ENCODE assay signal across 14 mouse cellular contexts in the genomic region with DNA sequence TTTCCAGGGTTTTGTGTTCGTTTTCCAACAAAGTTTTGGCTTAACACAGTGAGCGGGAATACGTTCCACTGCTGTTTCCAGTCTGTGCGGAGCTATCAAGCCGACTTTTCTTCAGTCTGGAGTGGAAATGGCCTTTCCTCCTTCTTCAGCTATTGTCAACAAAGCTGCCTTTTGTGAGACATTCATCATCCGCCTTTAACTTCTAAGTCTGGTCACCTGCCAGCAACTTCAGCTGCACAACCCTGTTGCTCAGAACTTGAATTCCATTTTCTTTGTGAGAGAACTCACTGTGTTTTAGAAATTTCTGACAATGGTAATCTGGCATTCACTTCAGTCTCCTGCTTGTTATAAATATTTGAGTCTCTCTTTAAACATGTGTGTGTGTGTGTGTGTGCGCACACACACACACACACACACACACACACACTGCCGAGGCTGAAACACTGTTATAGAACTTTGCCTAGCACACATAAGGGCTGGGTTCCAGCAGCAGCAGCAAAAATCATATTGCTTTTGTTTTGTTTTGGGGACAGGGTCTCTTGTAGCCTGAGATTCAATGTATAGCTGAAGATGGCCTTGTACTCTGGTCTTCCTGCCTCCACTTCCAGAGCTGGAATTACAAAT. TPM values are rescaled to one million over a fixed set of nuclear protein-coding genes. Genes with fewer than 3 reads are reported as not detected.
DNase-seq lines count a peak whose midpoint lies in the region; ATAC-seq and TF ChIP-seq lines count a peak whose summit lies in the region.
"Had no signal": no experiment of that assay in that cellular context is flagged by ENCODE, and none has a peak within 500 bp of the region (broad histone marks: within the 10 kb centered on the region; RNA-seq: fewer than 3 reads in every experiment).

No protein-coding gene starts in this region.

- DNase-seq in forebrain, postnatal 0 days, result peak; percentile 36
- DNase-seq in kidney, adult 2 months, result peak; percentile 3
- no peak for DNase-seq in kidney, adult 11 months
- DNase-seq in brain, embryonic 14.5 days (ENCODE audit: low read depth), result peak; percentile 66
- DNase-seq in lung, postnatal 14 days, result peak; percentile 61
- no peak for DNase-seq in thymus, postnatal 0 days (ENCODE audit: low spot score)
- DNase-seq in embryo, embryonic 10 days (ENCODE audit: low spot score), result no peak
- DNase-seq: cerebellum, adult 11-12 months; right cerebral cortex, adult 18-20 months had no signal

- no peak for TF ChIP-seq POLR2A in kidney, adult 2 months (IDR thresholded peaks at IDR 0.05; ENCODE audit: low read depth, low read length)
- TF ChIP-seq POLR2A in brain, embryonic 14.5 days (IDR thresholded peaks at IDR 0.05; ENCODE audit: borderline replicate concordance, extremely low read depth, insufficient read depth, insufficient read length, poor library complexity, severe bottlenecking), result no peak

- WGBS in forebrain, postnatal 0 days, result 39% methylated on average over 8 of the region's 8 CpGs
- 45% methylated on average over 8 of the region's 8 CpGs for WGBS in forebrain, embryonic 16.5 days
- WGBS in kidney, adult 2 months, result 53% methylated on average over 8 of the region's 8 CpGs

- no peaks in the 10 kb centered on the region for H3K4me1 ChIP-seq in forebrain, postnatal 0 days (ENCODE audit: insufficient read depth)
- H3K4me1 ChIP-seq in forebrain, embryonic 16.5 days (replicated peaks; ENCODE audit: control insufficient read depth, insufficient read depth, low read length), result 0 out of 2 replicates have a peak, but pooled peaks cover 4% of the 10 kb centered on the region
- H3K4me1 ChIP-seq in kidney, adult 2 months (ENCODE audit: control insufficient read depth, insufficient read depth, low read length), result no peaks in the 10 kb centered on the region; the same call in 1 of the 2 replicates

- no peaks in the 10 kb centered on the region for H3K27me3 ChIP-seq in forebrain, postnatal 0 days (ENCODE audit: insufficient read depth, low read length)
- H3K27me3 ChIP-seq in forebrain, embryonic 16.5 days (replicated peaks; ENCODE audit: control insufficient read depth, insufficient read depth, low read length), result no peaks in the 10 kb centered on the region
- H3K27me3 ChIP-seq in kidney, adult 2 months (replicated peaks; ENCODE audit: control insufficient read depth, insufficient read depth, low read length), result no peaks in the 10 kb centered on the region

- no peak overlapping the region for H3K4me3 ChIP-seq in forebrain, postnatal 0 days (ENCODE audit: low read depth, low read length)
- no peak overlapping the region for H3K4me3 ChIP-seq in forebrain, embryonic 16.5 days (replicated peaks; ENCODE audit: low read length)
- no peak overlapping the region for H3K4me3 ChIP-seq in kidney, adult 2 months (ENCODE audit: insufficient read depth, low read depth, low read length)

- no peak for TF ChIP-seq CTCF in forebrain, postnatal 0 days (IDR thresholded peaks at IDR 0.05; ENCODE audit: low read depth)
- no peak for TF ChIP-seq CTCF in kidney, adult 2 months (conservative IDR thresholded peaks at IDR 0.05; ENCODE audit: insufficient read depth, insufficient read length, low read depth, low read length)
- TF ChIP-seq CTCF in brain, embryonic 14.5 days (IDR thresholded peaks at IDR 0.05; ENCODE audit: borderline replicate concordance, extremely low read depth, insufficient read depth, insufficient read length), result no peak

- peak; percentile 65 for ATAC-seq in forebrain, postnatal 0 days
- ATAC-seq in forebrain, embryonic 16.5 days, result no peak
- ATAC-seq: CD4-positive, CD25-positive, alpha-beta regulatory T cell, adult 4 months; inflammation-experienced regulatory T-cells, adult 6 months had no signal

- H3K9me3 ChIP-seq in forebrain, postnatal 0 days (ENCODE audit: low read length), result no peaks in the 10 kb centered on the region
- H3K9me3 ChIP-seq in forebrain, embryonic 16.5 days (ENCODE audit: control insufficient read depth, low read length), result no peaks in the 10 kb centered on the region

- H3K4me2 ChIP-seq in forebrain, postnatal 0 days (ENCODE audit: low read depth), result no peak overlapping the region
- H3K4me2 ChIP-seq in forebrain, embryonic 16.5 days (ENCODE audit: low read length), result no peak overlapping the region

- no peak overlapping the region for H3K27ac ChIP-seq in forebrain, postnatal 0 days (ENCODE audit: low read depth, low read length)
- H3K27ac ChIP-seq in forebrain, embryonic 16.5 days (ENCODE audit: low read length), result no peak overlapping the region
- H3K27ac ChIP-seq in kidney, adult 2 months (ENCODE audit: insufficient read depth, low read depth, low read length), result no peak overlapping the region
- H3K27ac ChIP-seq: macrophage had no signal

- no peak overlapping the region for H3K9ac ChIP-seq in forebrain, postnatal 0 days
- no peak overlapping the region for H3K9ac ChIP-seq in forebrain, embryonic 16.5 days (replicated peaks; ENCODE audit: low read depth, low read length)

- no peaks in the 10 kb centered on the region for H3K36me3 ChIP-seq in forebrain, postnatal 0 days (ENCODE audit: insufficient read depth)
- no peaks in the 10 kb centered on the region for H3K36me3 ChIP-seq in forebrain, embryonic 16.5 days (ENCODE audit: control insufficient read depth, insufficient read depth)
- H3K36me3 ChIP-seq in kidney, adult 2 months (ENCODE audit: control insufficient read depth, insufficient read depth, low read length), result no peaks in the 10 kb centered on the region

RNA-seq across cellular contexts. Expression of a gene that starts 8.2 kb away (rescaled TPM):
- not detected in 2 replicates for total RNA-seq in forebrain, postnatal 0 days (2014; rRNA removed)
- polyA plus RNA-seq in forebrain, postnatal 0 days (2015; fragmentation: Nextera tagmentation; extraction: Ambion mirVana), result not detected in 2 replicates
- not detected in 2 replicates for polyA plus RNA-seq in forebrain, embryonic 16.5 days (2015; fragmentation: Nextera tagmentation; extraction: Ambion mirVana)
- polyA plus RNA-seq in kidney, adult 2 months (2012; rRNA removed), result 0.09 and 0.22 TPM in 2 replicates
- not detected in 2 replicates for polyA plus RNA-seq in brain, embryonic 14.5 days (2012; rRNA removed)
- polyA plus RNA-seq in thymus, postnatal 0 days (2015; fragmentation: Nextera tagmentation; extraction: Ambion mirVana), result not detected in 2 replicates
- total RNA-seq: left cerebral cortex, adult 8-10 months had no signal
- polyA plus RNA-seq: CD4-positive, CD25-positive, alpha-beta regulatory T cell, adult 4 months; inflammation-experienced regulatory T-cells, adult 6 months; macrophage had no signal

RNA-seq across cellular contexts. Expression of a gene that starts 26.7 kb away (rescaled TPM):
- 31.1 and 41.7 TPM in 2 replicates for total RNA-seq in forebrain, postnatal 0 days (2014; rRNA removed)
- polyA plus RNA-seq in forebrain, postnatal 0 days (2015; fragmentation: Nextera tagmentation; extraction: Ambion mirVana), result 9.0 and 11.5 TPM in 2 replicates
- polyA plus RNA-seq in forebrain, embryonic 16.5 days (2015; fragmentation: Nextera tagmentation; extraction: Ambion mirVana), result 21.6 and 28.8 TPM in 2 replicates
- polyA plus RNA-seq in kidney, adult 2 months (2012; rRNA removed), result 10.4 and 11.1 TPM in 2 replicates
- 31.7 and 34.8 TPM in 2 replicates for polyA plus RNA-seq in brain, embryonic 14.5 days (2012; rRNA removed)
- polyA plus RNA-seq in thymus, postnatal 0 days (2015; fragmentation: Nextera tagmentation; extraction: Ambion mirVana), result 27.0 and 32.2 TPM in 2 replicates

RNA-seq across cellular contexts. Expression of a gene that starts 53.5 kb away (rescaled TPM):
- total RNA-seq in forebrain, postnatal 0 days (2014; rRNA removed), result 19.1 and 23.2 TPM in 2 replicates
- 2.5 and 4.0 TPM in 2 replicates for polyA plus RNA-seq in forebrain, postnatal 0 days (2015; fragmentation: Nextera tagmentation; extraction: Ambion mirVana)
- 11.1 and 11.3 TPM in 2 replicates for polyA plus RNA-seq in forebrain, embryonic 16.5 days (2015; fragmentation: Nextera tagmentation; extraction: Ambion mirVana)
- 4.7 and 5.1 TPM in 2 replicates for polyA plus RNA-seq in kidney, adult 2 months (2012; rRNA removed)
- polyA plus RNA-seq in brain, embryonic 14.5 days (2012; rRNA removed), result 16.2 and 18.6 TPM in 2 replicates
- 4.7 and 5.3 TPM in 2 replicates for polyA plus RNA-seq in thymus, postnatal 0 days (2015; fragmentation: Nextera tagmentation; extraction: Ambion mirVana)

Comparison
In these comparisons a context has a peak if more than half of its experiments do, and no peak if none do; other contexts are left out.
1. DNase-seq: peak in forebrain, postnatal 0 days (single experiment), kidney, adult 2 months (single experiment), brain, embryonic 14.5 days (single experiment) and lung, postnatal 14 days (single experiment); none in kidney, adult 11 months (single experiment), thymus, postnatal 0 days (single experiment) and embryo, embryonic 10 days (single experiment).